Mouse (Mus musculus) limb, embryonic 14.5 days (tissue): ENCODE data around the gene Unc93b1. TPM values are rescaled to one million over a fixed set of nuclear protein-coding genes. Genes with fewer than 3 reads are reported as not detected.

Source experiments
- ATAC-seq: fragments of 200-750 bp; cut with Nextera tagmentation; 2 replicates; pipeline ENCODE4 v1.8.0; 2017; ENCODE audit warnings: low read depth, moderate number of reproducible peaks, moderate TSS enrichment; ENCODE audit not compliant: low FRiP score
- DNase-seq: peaks from one replicate; pipeline ENCODE4 v3.0.0-alpha.2; 2015; ENCODE audit warnings: low spot score
- H3K27ac ChIP-seq: fragments of 300-500 bp; sonication (generic); replicated peaks from 2 replicates; pipeline ENCODE4 v1.5.1; 2014; ENCODE audit warnings: low read depth, mild to moderate bottlenecking, low read length, moderate library complexity, mixed read lengths
- H3K27me3 ChIP-seq: fragments of 300-500 bp; sonication (generic); 2 replicates; pipeline ENCODE4 v1.6.1; 2014; ENCODE audit warnings: low read length, mixed read lengths; ENCODE audit not compliant: control insufficient read depth, insufficient read depth
- H3K36me3 ChIP-seq: fragments of 300-500 bp; sonication (generic); 2 replicates; pipeline ENCODE4 v1.6.1; 2014; ENCODE audit warnings: mild to moderate bottlenecking, low read length, moderate library complexity, mixed read lengths; ENCODE audit not compliant: control insufficient read depth, insufficient read depth
- H3K4me1 ChIP-seq: fragments of 300-500 bp; sonication (generic); 2 replicates; pipeline ENCODE4 v1.6.1; 2014; ENCODE audit warnings: antibody characterized with exemption, low read length, mixed read lengths; ENCODE audit not compliant: control insufficient read depth, insufficient read depth
- H3K4me2 ChIP-seq: fragments of 300-500 bp; sonication (generic); replicated peaks from 2 replicates; pipeline ENCODE4 v1.6.1; 2014; ENCODE audit warnings: low read depth, mild to moderate bottlenecking, low read length, moderate library complexity; ENCODE audit not compliant: severe bottlenecking
- H3K4me3 ChIP-seq: fragments of 300-500 bp; sonication (generic); replicated peaks from 2 replicates; pipeline ENCODE4 v1.5.1; 2014; ENCODE audit warnings: low read length
- H3K9ac ChIP-seq: fragments of 300-500 bp; sonication (generic); 2 replicates; pipeline ENCODE4 v1.6.1; 2014; ENCODE audit warnings: mild to moderate bottlenecking, low read depth, low read length, moderate library complexity; ENCODE audit not compliant: severe bottlenecking
- H3K9me3 ChIP-seq: fragments of 300-500 bp; sonication (generic); 2 replicates; pipeline ENCODE4 v1.6.1; 2016; ENCODE audit warnings: low read length; ENCODE audit not compliant: control insufficient read depth
- POLR2A ChIP-seq: fragments of 200-500 bp; IDR thresholded peaks from 2 replicates; pipeline ENCODE4 v1.8.0; 2012; ENCODE audit warnings: inconsistent platforms, mild to moderate bottlenecking, moderate library complexity, borderline replicate concordance; ENCODE audit not compliant: insufficient read depth, insufficient read length; ENCODE audit errors: extremely low read depth
- whole genome bisulfite sequencing: fragments of 180-500 bp; shearing (Covaris S2); extraction: QIAGEN DNeasy Blood & Tissue Kit; methylation state at CpG from one replicate; pipeline ENCODE4 v1.1.7; 2014; 5-methylcytosine and 5-hydroxymethylcytosine counted together
- polyA plus RNA-seq, 2 experiments: library from polyadenylated mRNA; depleted of rRNA in 1 of 2; stranded (reverse) in 1 of 2; unstranded in 1 of 2; fragments of >200 nt; fragmentation: Nextera tagmentation in 1 of 2; extraction: Ambion mirVana in 1 of 2; gene quantifications; 2 replicates each; pipeline versions ENCODE4 v1.2.1 to v1.2.3; 2012 to 2014

Gene Unc93b1
- polyA plus RNA-seq, 2 experiments = 23.3 to 33.3 TPM

GRCm38 (mm10) chr19:3942986-3943735 is 8.2 kb downstream of the Unc93b1 start:
- TF ChIP-seq POLR2A = no peak
- H3K4me3 ChIP-seq = no peak overlapping the region
- no peak overlapping the region for H3K9ac ChIP-seq
- no peak for DNase-seq
- 19% methylated on average over 27 of the region's 27 CpGs for WGBS
- H3K27me3 ChIP-seq = no peaks in the 10 kb centered on the region
- no peaks in the 10 kb centered on the region for H3K36me3 ChIP-seq
- H3K9me3 ChIP-seq = no peaks in the 10 kb centered on the region
- peaks cover 4% of the 10 kb centered on the region; the same call in 1 of the 2 replicates for H3K4me1 ChIP-seq
- no peak for ATAC-seq
- H3K27ac ChIP-seq = no peak overlapping the region
- H3K4me2 ChIP-seq = 0 out of 2 replicates have a peak overlapping the region, but pooled peaks have one; percentile 8

GRCm38 (mm10) chr19:3945872-3946564 is 11.0 kb downstream of the Unc93b1 start:
- H3K9me3 ChIP-seq = no peaks in the 10 kb centered on the region
- H3K4me2 ChIP-seq = no peak overlapping the region
- H3K27me3 ChIP-seq = no peaks in the 10 kb centered on the region
- H3K36me3 ChIP-seq = no peaks in the 10 kb centered on the region
- no peak for TF ChIP-seq POLR2A
- H3K27ac ChIP-seq = no peak overlapping the region
- H3K9ac ChIP-seq = no peak overlapping the region
- H3K4me1 ChIP-seq = peaks cover 4% of the 10 kb centered on the region; the same call in 1 of the 2 replicates
- 32% methylated on average over 10 of the region's 10 CpGs for WGBS
- no peak overlapping the region for H3K4me3 ChIP-seq
- ATAC-seq (no peak), DNase-seq (no peak)

- H3K9me3 ChIP-seq = no peaks in the 10 kb centered on the region
- no peak for TF ChIP-seq POLR2A
- no peaks in the 10 kb centered on the region for H3K27me3 ChIP-seq
- no peak overlapping the region for H3K27ac ChIP-seq
- H3K4me3 ChIP-seq = no peak overlapping the region
- H3K36me3 ChIP-seq = no peaks in the 10 kb centered on the region
- no peak overlapping the region for H3K9ac ChIP-seq
- DNase-seq (peak; percentile 52), ATAC-seq (peak; percentile 67; the same call in 1 of the 2 replicates)
- WGBS = 14% methylated on average over 2 of the region's 2 CpGs
- no peak overlapping the region for H3K4me2 ChIP-seq
- H3K4me1 ChIP-seq = peaks cover 4% of the 10 kb centered on the region; the same call in 1 of the 2 replicates
Measured at GRCm38 (mm10) chr19:3946715-3947114, 11.7 kb downstream of the Unc93b1 start.

GRCm38 (mm10) chr19:3947813-3948212 is 12.8 kb downstream of the Unc93b1 start:
- Histone ChIP-seq H3K4me2 (no peak overlapping the region), H3K27me3 (no peaks in the 10 kb centered on the region), H3K4me3 (no peak overlapping the region), H3K36me3 (no peaks in the 10 kb centered on the region), H3K4me1 (peaks cover 4% of the 10 kb centered on the region; the same call in 1 of the 2 replicates), H3K9ac (no peak overlapping the region), H3K9me3 (no peaks in the 10 kb centered on the region), H3K27ac (no peak overlapping the region)
- WGBS = 72% methylated on average over 3 of the region's 3 CpGs
- ATAC-seq (no peak), DNase-seq (no peak)
- TF ChIP-seq POLR2A = no peak

- no peak overlapping the region for H3K4me2 ChIP-seq
- DNase-seq = no peak
- H3K27me3 ChIP-seq = no peaks in the 10 kb centered on the region
- no peak for TF ChIP-seq POLR2A
- no peak overlapping the region for H3K27ac ChIP-seq
- no peak for ATAC-seq
- no peaks in the 10 kb centered on the region for H3K4me1 ChIP-seq
- WGBS = 69% methylated on average over 14 of the region's 14 CpGs
- no peak overlapping the region for H3K9ac ChIP-seq
- no peak overlapping the region for H3K4me3 ChIP-seq
- H3K9me3 ChIP-seq = no peaks in the 10 kb centered on the region
- no peaks in the 10 kb centered on the region for H3K36me3 ChIP-seq
Measured at GRCm38 (mm10) chr19:3948546-3948945, 13.6 kb downstream of the Unc93b1 start.
